Mouse (Mus musculus) frontal cortex, postnatal 14 days (tissue): ENCODE measurements around the gene Nav2.
A peak's percentile ranks its signal among the peaks of the same experiment; 100 is the strongest.

Experiments used
- DNase-seq, 2 experiments: peaks; one replicate each; pipeline ENCODE4 v3.0.0; 2022; ENCODE audit warnings: low spot score in 2 of 2

The Nav2 gene

GRCm38 (mm10) chr7:49202971-49203370, 294.5 kb downstream of the Nav2 start:
- no peak for DNase-seq

GRCm38 (mm10) chr7:49204856-49205255, 296.3 kb downstream of the Nav2 start:
- DNase-seq: no peak

- DNase-seq: no peak
Observed at GRCm38 (mm10) chr7:49205551-49205950, 297.0 kb downstream of the Nav2 start.

- DNase-seq: no peak
Observed at GRCm38 (mm10) chr7:49206775-49207676, 298.5 kb downstream of the Nav2 start.

GRCm38 (mm10) chr7:49209526-49209925, 301.0 kb downstream of the Nav2 start:
- no peak for DNase-seq

- DNase-seq: no peak
Observed at GRCm38 (mm10) chr7:49210721-49211120, 302.2 kb downstream of the Nav2 start.

- no peak for DNase-seq
Observed at GRCm38 (mm10) chr7:49213011-49213410, 304.5 kb downstream of the Nav2 start.

- DNase-seq: no peak
Observed at GRCm38 (mm10) chr7:49217786-49218185, 309.3 kb downstream of the Nav2 start.

GRCm38 (mm10) chr7:49225741-49226140, 317.2 kb downstream of the Nav2 start:
- no peak for DNase-seq

- DNase-seq: no peak
Observed at GRCm38 (mm10) chr7:49232969-49233368, 324.5 kb downstream of the Nav2 start.

- no peak for DNase-seq
Observed at GRCm38 (mm10) chr7:49234288-49234687, 325.8 kb downstream of the Nav2 start.

GRCm38 (mm10) chr7:49235271-49235681, 326.8 kb downstream of the Nav2 start:
- no peak for DNase-seq

- DNase-seq: no peak
Observed at GRCm38 (mm10) chr7:49235821-49236220, 327.3 kb downstream of the Nav2 start.

GRCm38 (mm10) chr7:49240461-49240860, 331.9 kb downstream of the Nav2 start:
- DNase-seq: no peak

- DNase-seq: no peak
Observed at GRCm38 (mm10) chr7:49241229-49241751, 332.8 kb downstream of the Nav2 start.

- no peak for DNase-seq
Observed at GRCm38 (mm10) chr7:49242261-49242660, 333.7 kb downstream of the Nav2 start.

- no peak for DNase-seq
Observed at GRCm38 (mm10) chr7:49243079-49243478, 334.6 kb downstream of the Nav2 start.

GRCm38 (mm10) chr7:49245537-49246239, 337.2 kb downstream of the Nav2 start:
- peak; percentile 82 to 90 for DNase-seq

GRCm38 (mm10) chr7:49246240-49246578, 337.7 kb downstream of the Nav2 start:
- DNase-seq: no peak

- no peak for DNase-seq
Observed at GRCm38 (mm10) chr7:49246584-49247481, 338.3 kb downstream of the Nav2 start.

GRCm38 (mm10) chr7:49247744-49248331, 339.3 kb downstream of the Nav2 start:
- DNase-seq: peak; percentile 61 to 62
